In genomic region chrX:42580521-42580920, GRCm38 (mm10) we compare ENCODE assay signal across 15 mouse cellular contexts.
"Had no signal": no experiment of that assay in that cellular context is flagged by ENCODE, and none has a peak within 500 bp of the region (broad histone marks: within the 10 kb centered on the region; RNA-seq: fewer than 3 reads in every experiment).

No protein-coding gene starts in this region.

- H3K4me2 ChIP-seq: neural tube, embryonic 13.5 days; neural tube, embryonic 15.5 days; stomach, embryonic 15.5 days had no signal

- H3K4me1 ChIP-seq: stomach, embryonic 15.5 days had no signal

- DNase-seq: right cerebral cortex, adult 18-20 months; right cerebral cortex, postnatal 14 days; right cerebral cortex, postnatal 25 days; right cerebral cortex, postnatal 4 days; spleen, adult 18-20 months; thymus, adult 18-20 months; thymus, adult 2 months; thymus, postnatal 14 days; thymus, postnatal 25 days; thymus, postnatal 36 days; thymus, postnatal 4 days had no signal

- H3K9me3 ChIP-seq: neural tube, embryonic 13.5 days; neural tube, embryonic 15.5 days; stomach, embryonic 15.5 days had no signal

- H3K27ac ChIP-seq: neural tube, embryonic 13.5 days; neural tube, embryonic 15.5 days; stomach, embryonic 15.5 days; stomach, postnatal 0 days had no signal

- H3K27me3 ChIP-seq: neural tube, embryonic 13.5 days; neural tube, embryonic 15.5 days; stomach, embryonic 15.5 days had no signal

- H3K4me3 ChIP-seq: neural tube, embryonic 13.5 days; neural tube, embryonic 15.5 days; stomach, embryonic 15.5 days had no signal

- H3K36me3 ChIP-seq: neural tube, embryonic 13.5 days; neural tube, embryonic 15.5 days; stomach, embryonic 15.5 days had no signal

- H3K9ac ChIP-seq: neural tube, embryonic 13.5 days; neural tube, embryonic 15.5 days; stomach, embryonic 15.5 days had no signal
